Mouse (Mus musculus) thymus, adult 2 months (tissue): ENCODE measurements at regions not wholly inside any gene's neighbourhood (a gene's known extent, or its start where the extent isn't known, plus 50 kb on each side); places are given as distances from the start of the nearest gene placed in this dataset.

Experiments
- CTCF ChIP-seq: fragments of 200-500 bp; IDR thresholded peaks from 2 replicates; pipeline ENCODE4 v1.5.1; 2012; ENCODE audit warnings: mild to moderate bottlenecking, control low read depth, low read length, moderate library complexity, borderline replicate concordance; ENCODE audit not compliant: control insufficient read depth, poor library complexity, insufficient read depth; ENCODE audit errors: extremely low read depth
- POLR2A ChIP-seq: fragments of 200-500 bp; IDR thresholded peaks from 2 replicates; pipeline ENCODE4 v1.6.1; 2012; ENCODE audit warnings: mild to moderate bottlenecking, low read length, control low read depth, moderate library complexity; ENCODE audit not compliant: control insufficient read depth, poor library complexity, insufficient read depth; ENCODE audit errors: extremely low read depth

DNA sequence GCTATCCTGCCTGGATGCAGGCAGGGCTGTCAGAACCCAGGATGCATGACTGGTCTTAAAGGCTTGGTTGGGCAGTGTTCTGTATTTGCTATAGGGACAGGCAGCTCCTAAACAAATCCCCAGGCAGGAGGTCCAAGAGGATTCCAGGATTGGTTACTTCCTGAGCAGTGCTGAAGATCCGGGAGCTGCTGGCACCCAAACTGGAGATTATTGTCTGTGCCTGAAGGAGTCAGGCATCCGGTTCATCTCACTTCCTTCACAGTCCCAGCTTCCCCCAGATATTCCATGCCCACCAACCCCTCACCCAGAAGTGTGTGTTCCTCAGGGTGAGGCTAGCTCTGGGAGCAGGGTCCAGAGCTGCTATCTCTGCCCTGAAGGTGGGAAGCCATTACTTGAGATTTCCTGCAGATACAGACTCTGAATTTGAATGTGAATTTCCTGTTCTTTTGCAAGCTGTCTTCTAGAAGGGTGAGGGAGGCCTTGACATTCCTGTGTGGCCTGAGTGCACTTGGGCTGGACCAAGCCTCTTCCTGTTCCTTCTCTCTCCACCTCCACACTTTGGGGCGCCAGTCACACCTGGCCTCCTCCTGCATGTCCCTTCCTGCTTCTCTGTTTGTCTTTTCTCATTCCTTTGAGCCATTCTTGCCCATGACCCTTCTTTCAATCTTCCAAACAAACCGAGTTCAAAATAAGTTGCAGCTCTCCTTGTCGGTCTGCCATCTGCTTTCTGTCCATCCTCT, 80.3 kb upstream of the Atp1b1 start:
- no peak for TF ChIP-seq CTCF
- no peak for TF ChIP-seq POLR2A
